Mouse (Mus musculus) embryonic fibroblast, embryonic 13.5 days (primary cell): ENCODE measurements around the gene Ier3. TPM values are rescaled to one million over a fixed set of nuclear protein-coding genes. Genes with fewer than 3 reads are reported as not detected.

ENCODE experiments used
- H3K27ac ChIP-seq: 2 replicates; pipeline ENCODE4 v1.5.1; 2012; ENCODE audit warnings: low read length, control low read depth, inconsistent platforms; ENCODE audit not compliant: insufficient read depth
- H3K4me1 ChIP-seq: 2 replicates; pipeline ENCODE4 v1.6.1; 2011; ENCODE audit warnings: low read length; ENCODE audit not compliant: control insufficient read depth, insufficient read depth
- H3K4me3 ChIP-seq: 2 replicates; pipeline ENCODE4 v1.5.1; 2011; ENCODE audit warnings: mild to moderate bottlenecking, control low read depth, low read length; ENCODE audit not compliant: insufficient read depth
- CTCF ChIP-seq: IDR thresholded peaks from 2 replicates; pipeline ENCODE4 v1.5.1; 2011; ENCODE audit warnings: mild to moderate bottlenecking, control low read depth, low read length, moderate library complexity, borderline replicate concordance; ENCODE audit not compliant: insufficient read depth
- POLR2A ChIP-seq: IDR thresholded peaks from 2 replicates; pipeline ENCODE4 v1.6.1; 2011; ENCODE audit warnings: low read depth, mild to moderate bottlenecking, control low read depth, low read length, moderate library complexity
- polyA plus RNA-seq: library from polyadenylated mRNA; stranded (reverse); fragments of >200 nt; gene quantifications from 2 replicates; pipeline ENCODE4 v1.2.4, GENCODE M21; 2011; ENCODE audit warnings: low read depth; ENCODE audit not compliant: missing spikeins, insufficient read length

The Ier3 gene
- polyA plus RNA-seq, 1 experiment = 82.6 TPM

GRCm38 (mm10) chr17:35787493-35787892 lies 34.0 kb upstream of the Ier3 start:
- Histone ChIP-seq H3K4me1 (no peaks in the 10 kb centered on the region), H3K27ac (no peak overlapping the region), H3K4me3 (no peak overlapping the region)
- TF ChIP-seq CTCF = no peak
- TF ChIP-seq POLR2A = no peak

GRCm38 (mm10) chr17:35788025-35788424 lies 33.5 kb upstream of the Ier3 start:
- H3K27ac ChIP-seq = no peak overlapping the region
- no peaks in the 10 kb centered on the region for H3K4me1 ChIP-seq
- TF ChIP-seq CTCF (no peak), POLR2A (no peak)

GRCm38 (mm10) chr17:35790933-35791332 lies 30.6 kb upstream of the Ier3 start:
- H3K27ac ChIP-seq = no peak overlapping the region

More at GRCm38 (mm10) chr17:35788025-35788424, 33.5 kb upstream of the Ier3 start:
- no peak overlapping the region for H3K4me3 ChIP-seq

GRCm38 (mm10) chr17:35792837-35793236 lies 28.6 kb upstream of the Ier3 start:
- no peak overlapping the region for H3K4me3 ChIP-seq
- no peak for TF ChIP-seq CTCF
- TF ChIP-seq POLR2A = no peak
- no peaks in the 10 kb centered on the region for H3K4me1 ChIP-seq
- H3K27ac ChIP-seq = no peak overlapping the region

More at GRCm38 (mm10) chr17:35790933-35791332, 30.6 kb upstream of the Ier3 start:
- H3K4me3 ChIP-seq = no peak overlapping the region
- H3K4me1 ChIP-seq = no peaks in the 10 kb centered on the region
- TF ChIP-seq POLR2A (no peak), CTCF (no peak)

GRCm38 (mm10) chr17:35795099-35795498 lies 26.4 kb upstream of the Ier3 start:
- Histone ChIP-seq H3K4me3 (no peak overlapping the region), H3K4me1 (no peaks in the 10 kb centered on the region), H3K27ac (no peak overlapping the region; the same call in 1 of the 2 replicates)
- no peak for TF ChIP-seq CTCF
- TF ChIP-seq POLR2A = no peak

GRCm38 (mm10) chr17:35795656-35796055 lies 25.8 kb upstream of the Ier3 start:
- no peak overlapping the region for H3K4me3 ChIP-seq
- TF ChIP-seq CTCF (no peak), POLR2A (no peak)

GRCm38 (mm10) chr17:35796835-35797234 lies 24.6 kb upstream of the Ier3 start:
- Histone ChIP-seq H3K4me1 (no peaks in the 10 kb centered on the region), H3K27ac (no peak overlapping the region), H3K4me3 (no peak overlapping the region)
- TF ChIP-seq POLR2A (no peak), CTCF (no peak)

More at GRCm38 (mm10) chr17:35795656-35796055, 25.8 kb upstream of the Ier3 start:
- no peak overlapping the region for H3K27ac ChIP-seq
- no peaks in the 10 kb centered on the region for H3K4me1 ChIP-seq

- Histone ChIP-seq H3K4me1 (no peaks in the 10 kb centered on the region), H3K4me3 (no peak overlapping the region), H3K27ac (no peak overlapping the region)
- TF ChIP-seq POLR2A = no peak
- no peak for TF ChIP-seq CTCF
Observed at GRCm38 (mm10) chr17:35800905-35801304, 20.6 kb upstream of the Ier3 start.

GRCm38 (mm10) chr17:35803020-35803419 lies 18.5 kb upstream of the Ier3 start:
- TF ChIP-seq POLR2A (no peak), CTCF (no peak)
- no peaks in the 10 kb centered on the region for H3K4me1 ChIP-seq
- H3K27ac ChIP-seq = no peak overlapping the region
- no peak overlapping the region for H3K4me3 ChIP-seq

- Histone ChIP-seq H3K4me1 (no peaks in the 10 kb centered on the region), H3K4me3 (no peak overlapping the region), H3K27ac (no peak overlapping the region)
- TF ChIP-seq CTCF = no peak
- no peak for TF ChIP-seq POLR2A
Observed at GRCm38 (mm10) chr17:35803858-35804399, 17.6 kb upstream of the Ier3 start.
